In the genomic region with DNA sequence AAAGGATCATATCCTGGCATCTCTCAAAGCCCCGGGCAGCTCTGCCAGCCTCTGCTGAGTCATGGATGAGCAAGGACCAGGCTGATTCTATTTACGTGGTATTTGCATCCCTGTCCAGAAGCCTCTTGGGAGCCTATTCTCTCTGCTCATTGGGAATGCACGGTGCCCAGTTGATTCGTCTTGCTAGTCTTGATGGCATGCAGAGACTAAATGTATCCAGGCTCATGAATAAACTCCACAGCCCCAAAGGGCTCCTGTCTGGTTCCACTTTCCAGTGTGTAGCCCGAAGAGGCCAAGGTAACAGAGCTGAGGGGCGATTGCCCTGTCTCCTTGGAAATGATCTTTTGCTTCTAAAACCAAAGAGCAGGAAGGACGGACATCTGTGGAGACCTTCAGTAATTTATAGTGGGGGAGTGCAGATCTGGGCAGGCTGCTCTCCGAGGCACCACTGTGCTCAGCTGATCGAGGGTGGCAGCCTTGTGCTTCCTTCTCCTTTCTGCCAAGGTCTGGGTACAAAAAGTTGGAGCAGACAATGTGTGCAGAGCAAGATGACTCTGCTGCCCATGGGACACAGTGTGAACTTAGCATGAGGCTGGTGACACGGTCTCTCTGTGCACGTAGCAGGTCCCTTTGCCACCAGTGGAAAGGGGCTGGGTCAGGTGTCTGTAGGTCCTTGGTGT, we compare ENCODE assay signal across 8 mouse cellular contexts.
DNase-seq lines count a peak whose midpoint lies in the region; ATAC-seq and TF ChIP-seq lines count a peak whose summit lies in the region.

No protein-coding gene starts in this region.

- no peaks in the 10 kb centered on the region for H3K27me3 ChIP-seq in heart, adult 2 months (ENCODE audit: control insufficient read depth, insufficient read depth, low read length)
- H3K27me3 ChIP-seq in forebrain, embryonic 12.5 days: peaks cover 11% of the 10 kb centered on the region; the same call in 1 of the 2 replicates
- H3K27me3 ChIP-seq in myocyte (ENCODE audit: control insufficient read depth, insufficient read depth, insufficient read length): no peaks in the 10 kb centered on the region

- H3K79me2 ChIP-seq in heart, adult 2 months (replicated peaks; ENCODE audit: control insufficient read depth, insufficient read depth, low read length): no peaks in the 10 kb centered on the region
- no peaks in the 10 kb centered on the region for H3K79me2 ChIP-seq in myocyte (ENCODE audit: control insufficient read depth, insufficient read depth)

- no peak overlapping the region; the same call in 1 of the 2 replicates for H3K9ac ChIP-seq in heart, adult 2 months (ENCODE audit: low read depth, low read length)
- peak overlapping the region; percentile 58; the same call in 1 of the 2 replicates for H3K9ac ChIP-seq in forebrain, embryonic 12.5 days

- 0 out of 2 replicates have a peak, but pooled peaks have one; percentile 15 for TF ChIP-seq EP300 in heart, adult 2 months (IDR thresholded peaks at IDR 0.05; ENCODE audit: insufficient read depth, low read depth, low read length)

- peak overlapping the region; percentile 52; the same call in 1 of the 2 replicates for H3K4me3 ChIP-seq in heart, adult 2 months
- H3K4me3 ChIP-seq in forebrain, embryonic 12.5 days (replicated peaks): peak overlapping the region; percentile 40
- H3K4me3 ChIP-seq in myocyte: peak overlapping the region; percentile 37

- H3K36me3 ChIP-seq in heart, adult 2 months (ENCODE audit: control insufficient read depth, insufficient read depth, low read length): no peaks in the 10 kb centered on the region
- no peaks in the 10 kb centered on the region for H3K36me3 ChIP-seq in forebrain, embryonic 12.5 days (replicated peaks)
- no peaks in the 10 kb centered on the region for H3K36me3 ChIP-seq in myocyte (ENCODE audit: control insufficient read depth, insufficient read depth)

- H3K4me2 ChIP-seq in forebrain, embryonic 12.5 days: peak overlapping the region; percentile 73
- H3K4me2 ChIP-seq in myocyte (ENCODE audit: low read depth): peak overlapping the region; percentile 99

- intact Hi-C loops in heart, adult 2 months (cut with DNase I): no loop called here
- intact Hi-C loops in heart, postnatal 25 days (cut with DNase I): no loop called here

- no peak overlapping the region for H3ac ChIP-seq in myocyte (ENCODE audit: control insufficient read depth, insufficient read length)

- ATAC-seq in forebrain, embryonic 12.5 days (ENCODE audit: low FRiP score): no peak

- WGBS in heart, adult 2 months: 58% methylated on average over 11 of the region's 11 CpGs
- 50% methylated on average over 11 of the region's 11 CpGs for WGBS in forebrain, embryonic 12.5 days

- no peaks in the 10 kb centered on the region for H3K9me3 ChIP-seq in forebrain, embryonic 12.5 days

- TF ChIP-seq POLR2A in heart, adult 2 months (IDR thresholded peaks at IDR 0.05; ENCODE audit: insufficient read depth, low read depth, low read length): no peak
- no peak for TF ChIP-seq POLR2A in myocyte (IDR thresholded peaks at IDR 0.05; ENCODE audit: insufficient read length, low read depth)

- peak overlapping the region; percentile 86 for H3K27ac ChIP-seq in heart, adult 2 months
- peak overlapping the region; percentile 92 for H3K27ac ChIP-seq in forebrain, embryonic 12.5 days

- no peak for TF ChIP-seq CTCF in heart, adult 2 months (IDR thresholded peaks at IDR 0.05)

- DNase-seq in heart, adult 2 months: no peak
- DNase-seq in heart, postnatal 25 days (ENCODE audit: low spot score): no peak
- DNase-seq in adrenal gland, postnatal 36 days: peak; percentile 78 to 79
- DNase-seq in layer of hippocampus, adult 8-10 months (ENCODE audit: low spot score in 2 of 2): peak; percentile 62 to 63
- no peak for DNase-seq in gastrocnemius, postnatal 10 days
- DNase-seq in kidney, postnatal 10 days: no peak

- peaks cover 6% of the 10 kb centered on the region for H3K4me1 ChIP-seq in heart, adult 2 months (ENCODE audit: control insufficient read depth, insufficient read depth, low read length)
- peaks cover 33% of the 10 kb centered on the region for H3K4me1 ChIP-seq in forebrain, embryonic 12.5 days

TF ChIP-seq in myocyte, 11 proteins besides CTCF, POLR2A, EP300 and RAD21:
- TF ChIP-seq E2F4 (IDR thresholded peaks at IDR 0.05; ENCODE audit: insufficient read depth): no peak
- no peak for TF ChIP-seq MYOG (IDR thresholded peaks at IDR 0.05; ENCODE audit: control insufficient read depth in 1 of 3, insufficient read depth in 1 of 3, insufficient read length in 2 of 3, low read depth in 2 of 3)
- TF ChIP-seq MYOD1 (IDR thresholded peaks at IDR 0.05; ENCODE audit: control insufficient read depth in 1 of 3, insufficient read length in 2 of 3, low read depth in 2 of 3): no peak
- TF ChIP-seq MAX (IDR thresholded peaks at IDR 0.05; ENCODE audit: low read depth): no peak
- no peak for TF ChIP-seq TCF12 (IDR thresholded peaks at IDR 0.05; ENCODE audit: insufficient read depth, poor library complexity, severe bottlenecking)
- no peak for TF ChIP-seq USF1 (IDR thresholded peaks at IDR 0.05; ENCODE audit: low read depth)
- no peak for TF ChIP-seq CEBPB (IDR thresholded peaks at IDR 0.05; ENCODE audit: insufficient read depth, poor library complexity, severe bottlenecking)
- TF ChIP-seq POLR2AphosphoS2 (IDR thresholded peaks at IDR 0.05; ENCODE audit: insufficient read length, low read depth): no peak
- TF ChIP-seq REST (IDR thresholded peaks at IDR 0.05; ENCODE audit: insufficient read depth, insufficient read length): no peak
- TF ChIP-seq SRF (IDR thresholded peaks at IDR 0.05; ENCODE audit: control insufficient read depth, insufficient read length, low read depth): no peak
- TF ChIP-seq TCF3 (IDR thresholded peaks at IDR 0.05; ENCODE audit: insufficient read length, low read depth): no peak

Comparison
In these comparisons a context has a peak if more than half of its experiments do, and no peak if none do; other contexts are left out.
1. DNase-seq: peak in adrenal gland, postnatal 36 days (2 of 2) and layer of hippocampus, adult 8-10 months (2 of 2); none in heart, adult 2 months (0 of 2), heart, postnatal 25 days (single experiment), gastrocnemius, postnatal 10 days (single experiment) and kidney, postnatal 10 days (single experiment).
2. Peak in every context shown above with its lines, with median percentiles within 50 percentile points of each other: H3K4me3 ChIP-seq.